Mouse (Mus musculus): ENCODE measurements around the gene Spryd4. TPM values are rescaled to one million over a fixed set of nuclear protein-coding genes. Genes with fewer than 3 reads are reported as not detected.
"Not testable (repeated sequence)": the region's sequence is repeated elsewhere in the genome, so short reads cannot be mapped to it uniquely, and the experiment has no call there.

The Spryd4 gene
- total and polyA plus RNA-seq, 2 experiments from 2014 or later, result 21.4 to 29.5 TPM

DNA sequence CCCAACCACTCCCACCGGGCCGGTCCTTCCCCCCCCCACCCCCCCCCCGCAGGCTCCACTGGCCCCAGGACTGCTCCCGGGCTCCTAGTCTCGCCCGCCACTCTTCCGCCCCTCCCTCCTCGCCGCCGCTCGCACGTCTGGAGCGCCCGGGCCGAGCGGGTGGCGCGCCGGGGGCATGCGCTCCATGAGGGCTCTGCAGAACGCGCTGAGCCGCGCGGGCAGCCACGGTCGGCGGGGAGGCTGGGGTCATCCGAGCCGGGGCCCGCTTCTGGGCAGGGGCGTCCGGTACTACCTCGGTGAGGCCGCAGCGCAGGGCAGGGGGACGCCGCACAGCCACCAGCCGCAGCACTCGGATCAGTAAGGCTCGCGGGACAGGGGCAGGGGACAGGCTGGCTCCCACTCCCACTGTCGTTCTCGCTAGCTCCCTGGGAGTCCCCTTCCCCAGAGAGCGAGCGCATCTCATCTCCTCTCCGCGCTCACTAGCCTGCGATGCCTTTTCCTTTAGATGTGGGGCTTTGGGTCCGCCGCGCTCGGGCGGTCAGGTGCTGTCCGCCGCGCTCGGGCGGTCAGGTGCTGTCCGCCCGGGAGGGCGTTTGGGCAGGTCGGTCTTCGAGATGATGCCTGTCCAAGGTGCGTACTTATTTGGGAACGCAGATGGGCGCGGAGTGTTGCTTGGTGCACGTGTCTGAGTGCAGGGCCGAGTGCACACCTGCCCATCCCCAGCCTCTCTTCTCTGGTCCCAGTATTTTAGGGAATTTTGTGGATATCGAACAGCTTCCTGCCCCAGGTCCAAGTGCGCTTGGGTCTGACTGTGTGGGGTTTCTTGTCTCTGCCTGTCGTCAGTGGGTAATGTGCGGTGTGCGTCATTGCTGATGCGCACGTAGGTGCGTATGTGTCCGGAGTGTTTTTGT, 16.8 kb downstream of the Spryd4 start:
- Histone ChIP-seq H3K36me3 (ENCODE audit: insufficient read depth, low read length) (no peaks in the 10 kb centered on the region), H3K4me2 (ENCODE audit: low read depth, low read length, poor library complexity, severe bottlenecking) (peak overlapping the region; percentile 96), H3K9ac (replicated peaks; ENCODE audit: low read length, poor library complexity, severe bottlenecking) (peak overlapping the region; percentile 57), H3K27me3 (ENCODE audit: insufficient read depth, low read length) (0 out of 2 replicates have a peak, but pooled peaks cover 4% of the 10 kb centered on the region), H3K4me1 (ENCODE audit: insufficient read depth, low read length) (no peaks in the 10 kb centered on the region), H3K27ac (ENCODE audit: low read depth, low read length) (peak overlapping the region; percentile 47; the same call in 1 of the 2 replicates), H3K4me3 (ENCODE audit: low read depth, low read length) (peak overlapping the region; percentile 71), H3K9me3 (ENCODE audit: low read length) (no peaks in the 10 kb centered on the region)
- ATAC-seq (ENCODE audit: low FRiP score) (peak; percentile 80), DNase-seq (ENCODE audit: low spot score) (peak; percentile 27)
- 1% methylated on average over 55 of the region's 79 CpGs for WGBS
- TF ChIP-seq CTCF (IDR thresholded peaks at IDR 0.05), result no peak

DNA sequence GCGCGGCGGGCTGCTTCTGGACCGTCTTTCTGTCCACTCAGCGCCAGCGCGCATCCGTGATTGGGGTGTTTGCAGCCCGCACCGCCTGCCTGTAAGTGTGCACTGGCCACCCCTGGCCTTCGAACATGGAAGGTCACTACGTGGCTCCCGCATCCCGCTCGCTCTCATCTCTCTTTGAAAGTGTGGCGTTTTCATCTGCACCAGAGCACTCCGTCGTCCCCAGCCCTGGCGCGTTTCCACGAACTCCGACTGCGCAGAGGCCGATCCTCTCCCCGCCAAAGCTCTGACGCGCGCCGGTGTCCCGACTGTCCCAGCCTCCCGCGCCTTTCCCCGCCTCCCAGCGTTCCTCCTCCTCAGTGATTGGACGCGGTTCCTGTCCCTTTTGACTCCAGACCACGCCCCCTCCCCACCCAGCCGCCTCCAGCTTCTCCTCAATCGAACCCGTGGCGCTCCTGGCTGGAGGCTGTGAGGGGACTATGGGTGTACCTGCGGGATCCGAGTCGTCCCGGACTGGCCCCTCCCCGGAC, 17.5 kb downstream of the Spryd4 start, which contains the start of gene Gls2:
Gene Gls2, plus strand, starts transcription at position 434 of the 527 bp plus-strand sequence.
- under 1% methylated on average over 44 of the region's 46 CpGs for WGBS
- peak within 1 kb of the TSS; percentile 47; the same call in 1 of the 2 replicates for H3K27ac ChIP-seq (ENCODE audit: low read depth, low read length)

DNA sequence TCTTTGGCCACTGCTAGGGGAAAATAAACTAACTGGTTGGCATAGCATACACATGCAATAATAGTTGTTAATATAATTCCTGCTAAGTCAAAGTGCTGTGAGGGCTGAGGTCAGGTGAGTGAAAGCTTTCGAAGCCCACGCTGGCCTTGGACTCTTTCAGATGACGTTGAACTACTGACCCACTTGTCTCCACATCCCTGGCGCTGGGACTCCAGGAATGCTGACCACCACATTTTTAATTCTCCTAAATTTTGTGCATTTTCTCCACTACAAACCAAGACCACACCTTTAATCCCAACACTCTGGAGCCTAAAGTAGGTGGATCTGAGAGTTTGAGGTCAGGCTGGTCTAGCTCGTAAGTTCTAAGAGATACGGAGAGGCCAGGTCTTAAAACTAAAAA, 18.5 kb downstream of the Spryd4 start:
- Histone ChIP-seq H3K4me2 (ENCODE audit: low read depth, low read length, poor library complexity, severe bottlenecking) (no peak overlapping the region), H3K9me3 (ENCODE audit: low read length) (no peaks in the 10 kb centered on the region), H3K9ac (replicated peaks; ENCODE audit: low read length, poor library complexity, severe bottlenecking) (no peak overlapping the region), H3K4me1 (ENCODE audit: insufficient read depth, low read length) (no peaks in the 10 kb centered on the region), H3K4me3 (ENCODE audit: low read depth, low read length) (no peak overlapping the region), H3K27me3 (ENCODE audit: insufficient read depth, low read length) (0 out of 2 replicates have a peak, but pooled peaks cover 4% of the 10 kb centered on the region), H3K27ac (ENCODE audit: low read depth, low read length) (no peak overlapping the region), H3K36me3 (ENCODE audit: insufficient read depth, low read length) (no peaks in the 10 kb centered on the region)
- WGBS, result 91% methylated on average over 6 of the region's 6 CpGs
- no peak for TF ChIP-seq CTCF (IDR thresholded peaks at IDR 0.05)
- ATAC-seq (ENCODE audit: low FRiP score), result no peak
- DNase-seq (ENCODE audit: low spot score), result no peak

More for the DNA sequence above, 17.5 kb downstream of the Spryd4 start, which contains the start of gene Gls2:
- TF ChIP-seq CTCF (IDR thresholded peaks at IDR 0.05), result no peak
- Histone ChIP-seq H3K4me1 (ENCODE audit: insufficient read depth, low read length) (no peaks in the 10 kb centered on the region), H3K9me3 (ENCODE audit: low read length) (no peaks in the 10 kb centered on the region), H3K9ac (replicated peaks; ENCODE audit: low read length, poor library complexity, severe bottlenecking) (peak within 1 kb of the TSS; percentile 57), H3K4me2 (ENCODE audit: low read depth, low read length, poor library complexity, severe bottlenecking) (peak within 1 kb of the TSS; percentile 96), H3K4me3 (ENCODE audit: low read depth, low read length) (peak within 1 kb of the TSS; percentile 71), H3K36me3 (ENCODE audit: insufficient read depth, low read length) (no peaks in the 10 kb centered on the region), H3K27me3 (ENCODE audit: insufficient read depth, low read length) (0 out of 2 replicates have a peak, but pooled peaks cover 4% of the 10 kb centered on the region)
- DNase-seq (ENCODE audit: low spot score), result peak; percentile 95
- peak; percentile 95 for ATAC-seq (ENCODE audit: low FRiP score)

GRCm38 (mm10) chr10:128192030-128192766, 19.4 kb downstream of the Spryd4 start:
- H3K4me2 ChIP-seq (ENCODE audit: low read depth, low read length, poor library complexity, severe bottlenecking); H3K9ac ChIP-seq (replicated peaks; ENCODE audit: low read length, poor library complexity, severe bottlenecking); H3K27ac ChIP-seq (ENCODE audit: low read depth, low read length); H3K9me3 ChIP-seq (ENCODE audit: low read length); ATAC-seq (ENCODE audit: low FRiP score); H3K36me3 ChIP-seq (ENCODE audit: insufficient read depth, low read length); DNase-seq (ENCODE audit: low spot score); H3K4me1 ChIP-seq (ENCODE audit: insufficient read depth, low read length); H3K27me3 ChIP-seq (ENCODE audit: insufficient read depth, low read length); H3K4me3 ChIP-seq (ENCODE audit: low read depth, low read length): not testable (repeated sequence)
- 93% methylated on average over 3 of the region's 3 CpGs for WGBS

- no peak overlapping the region for H3K4me2 ChIP-seq (ENCODE audit: low read depth, low read length, poor library complexity, severe bottlenecking)
- H3K9ac ChIP-seq (replicated peaks; ENCODE audit: low read length, poor library complexity, severe bottlenecking), result no peak overlapping the region
- WGBS, result 89% methylated on average over 2 of the region's 2 CpGs
- no peaks in the 10 kb centered on the region for H3K4me1 ChIP-seq (ENCODE audit: insufficient read depth, low read length)
- ATAC-seq (ENCODE audit: low FRiP score) (no peak), DNase-seq (ENCODE audit: low spot score) (no peak)
- 0 out of 2 replicates have a peak, but pooled peaks cover 4% of the 10 kb centered on the region for H3K27me3 ChIP-seq (ENCODE audit: insufficient read depth, low read length)
- no peak overlapping the region for H3K4me3 ChIP-seq (ENCODE audit: low read depth, low read length)
- TF ChIP-seq CTCF (IDR thresholded peaks at IDR 0.05), result no peak
- H3K27ac ChIP-seq (ENCODE audit: low read depth, low read length), result no peak overlapping the region
- H3K36me3 ChIP-seq (ENCODE audit: insufficient read depth, low read length), result no peaks in the 10 kb centered on the region
- no peaks in the 10 kb centered on the region for H3K9me3 ChIP-seq (ENCODE audit: low read length)
These were observed 20.1 kb downstream of the Spryd4 start for GRCm38 (mm10) chr10:128191472-128191871.
